Mouse (Mus musculus): ENCODE data around the gene Zfp784. TPM values are rescaled to one million over a fixed set of nuclear protein-coding genes. Genes with fewer than 3 reads are reported as not detected.

Zfp784 gene
- polyA plus RNA-seq, 1 experiment, result not detected

GRCm38 (mm10) chr7:5036136-5036535, 2.1 kb downstream of the Zfp784 start:
- TF ChIP-seq CTCF (IDR thresholded peaks at IDR 0.05; ENCODE audit: insufficient read depth, low read depth, low read length) (no peak), POLR2A (IDR thresholded peaks at IDR 0.05; ENCODE audit: insufficient read depth, low read depth, low read length) (no peak)
- Histone ChIP-seq H3K27ac (ENCODE audit: insufficient read depth, low read depth, low read length) (no peak overlapping the region), H3K4me1 (ENCODE audit: control insufficient read depth, insufficient read depth, low read length) (no peaks in the 10 kb centered on the region; the same call in 1 of the 2 replicates), H3K4me3 (ENCODE audit: insufficient read depth, low read depth, low read length) (no peak overlapping the region)
- WGBS, result 95% methylated on average over 9 of the region's 9 CpGs

- no peak overlapping the region for H3K27ac ChIP-seq (ENCODE audit: insufficient read depth, low read depth, low read length)
- H3K4me1 ChIP-seq (ENCODE audit: control insufficient read depth, insufficient read depth, low read length), result no peaks in the 10 kb centered on the region; the same call in 1 of the 2 replicates
- WGBS, result 96% methylated on average over 17 of the region's 17 CpGs
- H3K4me3 ChIP-seq (ENCODE audit: insufficient read depth, low read depth, low read length), result no peak overlapping the region
- TF ChIP-seq CTCF (IDR thresholded peaks at IDR 0.05; ENCODE audit: insufficient read depth, low read depth, low read length) (no peak), POLR2A (IDR thresholded peaks at IDR 0.05; ENCODE audit: insufficient read depth, low read depth, low read length) (no peak)
These were observed 2.6 kb downstream of the Zfp784 start for GRCm38 (mm10) chr7:5035628-5036027.

GRCm38 (mm10) chr7:5033818-5034217, 4.4 kb downstream of the Zfp784 start, which contains the start of gene 4632433K11Rik:
Gene 4632433K11Rik, plus strand, starts transcription at chr7:5034118.
- no peak within 1 kb of the TSS for H3K27ac ChIP-seq (ENCODE audit: insufficient read depth, low read depth, low read length)
- no peaks in the 10 kb centered on the region; the same call in 1 of the 2 replicates for H3K4me1 ChIP-seq (ENCODE audit: control insufficient read depth, insufficient read depth, low read length)
- 93% methylated on average over 3 of the region's 3 CpGs for WGBS
- H3K4me3 ChIP-seq (ENCODE audit: insufficient read depth, low read depth, low read length), result no peak within 1 kb of the TSS
- TF ChIP-seq POLR2A (IDR thresholded peaks at IDR 0.05; ENCODE audit: insufficient read depth, low read depth, low read length) (no peak), CTCF (IDR thresholded peaks at IDR 0.05; ENCODE audit: insufficient read depth, low read depth, low read length) (no peak)

GRCm38 (mm10) chr7:5031496-5031895, 6.8 kb downstream of the Zfp784 start:
- 89% methylated on average over 46 of the region's 46 CpGs for WGBS
- no peak overlapping the region for H3K4me3 ChIP-seq (ENCODE audit: insufficient read depth, low read depth, low read length)
- TF ChIP-seq POLR2A (IDR thresholded peaks at IDR 0.05; ENCODE audit: insufficient read depth, low read depth, low read length) (no peak), CTCF (IDR thresholded peaks at IDR 0.05; ENCODE audit: insufficient read depth, low read depth, low read length) (no peak)
- H3K4me1 ChIP-seq (ENCODE audit: control insufficient read depth, insufficient read depth, low read length), result no peaks in the 10 kb centered on the region
- H3K27ac ChIP-seq (ENCODE audit: insufficient read depth, low read depth, low read length), result no peak overlapping the region

- Histone ChIP-seq H3K4me3 (ENCODE audit: insufficient read depth, low read depth, low read length) (no peak overlapping the region), H3K27ac (ENCODE audit: insufficient read depth, low read depth, low read length) (no peak overlapping the region), H3K4me1 (ENCODE audit: control insufficient read depth, insufficient read depth, low read length) (no peaks in the 10 kb centered on the region)
- 89% methylated on average over 63 of the region's 63 CpGs for WGBS
- no peak for TF ChIP-seq POLR2A (IDR thresholded peaks at IDR 0.05; ENCODE audit: insufficient read depth, low read depth, low read length)
- TF ChIP-seq CTCF (IDR thresholded peaks at IDR 0.05; ENCODE audit: insufficient read depth, low read depth, low read length), result no peak
These were observed 7.5 kb downstream of the Zfp784 start for GRCm38 (mm10) chr7:5030554-5031275.

GRCm38 (mm10) chr7:5029946-5030345, 8.3 kb downstream of the Zfp784 start:
- WGBS, result 95% methylated on average over 21 of the region's 21 CpGs
- no peak overlapping the region for H3K27ac ChIP-seq (ENCODE audit: insufficient read depth, low read depth, low read length)
- TF ChIP-seq POLR2A (IDR thresholded peaks at IDR 0.05; ENCODE audit: insufficient read depth, low read depth, low read length) (no peak), CTCF (IDR thresholded peaks at IDR 0.05; ENCODE audit: insufficient read depth, low read depth, low read length) (no peak)
- H3K4me3 ChIP-seq (ENCODE audit: insufficient read depth, low read depth, low read length), result no peak overlapping the region
- no peaks in the 10 kb centered on the region for H3K4me1 ChIP-seq (ENCODE audit: control insufficient read depth, insufficient read depth, low read length)

GRCm38 (mm10) chr7:5029543-5029942, 8.7 kb downstream of the Zfp784 start:
- TF ChIP-seq CTCF (IDR thresholded peaks at IDR 0.05; ENCODE audit: insufficient read depth, low read depth, low read length) (no peak), POLR2A (IDR thresholded peaks at IDR 0.05; ENCODE audit: insufficient read depth, low read depth, low read length) (no peak)
- no peak overlapping the region for H3K4me3 ChIP-seq (ENCODE audit: insufficient read depth, low read depth, low read length)
- WGBS, result 97% methylated on average over 22 of the region's 22 CpGs
- H3K4me1 ChIP-seq (ENCODE audit: control insufficient read depth, insufficient read depth, low read length), result no peaks in the 10 kb centered on the region
- H3K27ac ChIP-seq (ENCODE audit: insufficient read depth, low read depth, low read length), result no peak overlapping the region

- no peak overlapping the region for H3K27ac ChIP-seq (ENCODE audit: insufficient read depth, low read depth, low read length)
- TF ChIP-seq POLR2A (IDR thresholded peaks at IDR 0.05; ENCODE audit: insufficient read depth, low read depth, low read length), result no peak
- no peak for TF ChIP-seq CTCF (IDR thresholded peaks at IDR 0.05; ENCODE audit: insufficient read depth, low read depth, low read length)
- WGBS, result 41% methylated on average over 5 of the region's 5 CpGs
These were observed 17.0 kb downstream of the Zfp784 start for GRCm38 (mm10) chr7:5021197-5021596.

GRCm38 (mm10) chr7:5020685-5021084, 17.6 kb downstream of the Zfp784 start:
- Histone ChIP-seq H3K27ac (ENCODE audit: insufficient read depth, low read depth, low read length) (peak overlapping the region; percentile 48; the same call in 1 of the 2 replicates), H3K4me1 (ENCODE audit: control insufficient read depth, insufficient read depth, low read length) (no peaks in the 10 kb centered on the region; the same call in 1 of the 2 replicates), H3K4me3 (ENCODE audit: insufficient read depth, low read depth, low read length) (peak overlapping the region; percentile 82)
- under 1% methylated on average over 15 of the region's 15 CpGs for WGBS
- TF ChIP-seq POLR2A (IDR thresholded peaks at IDR 0.05; ENCODE audit: insufficient read depth, low read depth, low read length) (no peak), CTCF (IDR thresholded peaks at IDR 0.05; ENCODE audit: insufficient read depth, low read depth, low read length) (no peak)

More at GRCm38 (mm10) chr7:5021197-5021596, 17.0 kb downstream of the Zfp784 start:
- Histone ChIP-seq H3K4me3 (ENCODE audit: insufficient read depth, low read depth, low read length) (peak overlapping the region; percentile 82), H3K4me1 (ENCODE audit: control insufficient read depth, insufficient read depth, low read length) (no peaks in the 10 kb centered on the region; the same call in 1 of the 2 replicates)

All from olfactory bulb, adult 2 months (tissue).